Mouse (Mus musculus) adrenal gland, postnatal 36 days (tissue): ENCODE measurements around the gene Fyttd1. TPM values are rescaled to one million over a fixed set of nuclear protein-coding genes. Genes with fewer than 3 reads are reported as not detected.
"Not testable (repeated sequence)": the region's sequence is repeated elsewhere in the genome, so short reads cannot be mapped to it uniquely, and the experiment has no call there.

ENCODE experiments used
- DNase-seq, 2 experiments: peaks; one replicate each; pipeline ENCODE4 v3.0.0; 2021; ENCODE audit warnings: mixed read lengths in 1 of 2
- total RNA-seq, 2 experiments: library from RNA; stranded (reverse); gene quantifications; 2 replicates each; pipeline ENCODE4 v1.2.3; 2021

The Fyttd1 gene
- total RNA-seq, 2 experiments from 2014 or later = 104 to 118 TPM

GRCm38 (mm10) chr16:32878972-32879926 is 1.9 kb downstream of the Fyttd1 start:
- DNase-seq = no peak

- no peak for DNase-seq
These were observed 4.2 kb downstream of the Fyttd1 start for GRCm38 (mm10) chr16:32881538-32881937.

GRCm38 (mm10) chr16:32887996-32888395 is 10.7 kb downstream of the Fyttd1 start:
- no peak for DNase-seq

- DNase-seq = no peak
These were observed 12.6 kb downstream of the Fyttd1 start for GRCm38 (mm10) chr16:32889881-32890280.

- no peak for DNase-seq
These were observed 18.8 kb downstream of the Fyttd1 start for GRCm38 (mm10) chr16:32896126-32896525.

GRCm38 (mm10) chr16:32901360-32902050 is 24.2 kb downstream of the Fyttd1 start:
- no peak for DNase-seq

- no peak for DNase-seq
These were observed 24.7 kb downstream of the Fyttd1 start for GRCm38 (mm10) chr16:32902051-32902428.

- no peak for DNase-seq
These were observed 28.9 kb downstream of the Fyttd1 start for GRCm38 (mm10) chr16:32906186-32906585.

GRCm38 (mm10) chr16:32906727-32907126 is 29.4 kb downstream of the Fyttd1 start:
- DNase-seq = peak; percentile 65 to 69

- DNase-seq = no peak
These were observed 35.9 kb downstream of the Fyttd1 start for GRCm38 (mm10) chr16:32913212-32913611.

- DNase-seq = peak; percentile 98 to 99
These were observed 36.9 kb downstream of the Fyttd1 start, which contains the start of gene Lrch3 for GRCm38 (mm10) chr16:32913937-32914881. TSS of gene Lrch3 (plus strand) at chr16:32914100.

- DNase-seq = no peak
These were observed 38.2 kb downstream of the Fyttd1 start for GRCm38 (mm10) chr16:32915292-32916068.

- DNase-seq = not testable (repeated sequence)
These were observed 49.3 kb downstream of the Fyttd1 start for GRCm38 (mm10) chr16:32926629-32927028.

GRCm38 (mm10) chr16:32927044-32927443 is 49.7 kb downstream of the Fyttd1 start:
- DNase-seq = no peak

GRCm38 (mm10) chr16:32929918-32930317 is 52.6 kb downstream of the Fyttd1 start:
- no peak for DNase-seq

GRCm38 (mm10) chr16:32934470-32934869 is 57.2 kb downstream of the Fyttd1 start:
- no peak for DNase-seq

GRCm38 (mm10) chr16:32935088-32935487 is 57.8 kb downstream of the Fyttd1 start:
- no peak for DNase-seq

- DNase-seq = no peak
These were observed 60.1 kb downstream of the Fyttd1 start for GRCm38 (mm10) chr16:32937358-32937757.

- peak; percentile 57 to 72 for DNase-seq
These were observed 62.0 kb downstream of the Fyttd1 start for GRCm38 (mm10) chr16:32939301-32939700.

GRCm38 (mm10) chr16:32939716-32940115 is 62.4 kb downstream of the Fyttd1 start:
- DNase-seq = not testable (repeated sequence)

- not testable (repeated sequence) for DNase-seq
These were observed 63.9 kb downstream of the Fyttd1 start for GRCm38 (mm10) chr16:32941226-32941625.
